Mouse (Mus musculus): ENCODE results near the gene Mtm1. TPM values are rescaled to one million over a fixed set of nuclear protein-coding genes. Genes with fewer than 3 reads are reported as not detected.
"Not testable (repeated sequence)": the region's sequence is repeated elsewhere in the genome, so short reads cannot be mapped to it uniquely, and the experiment has no call there.

Mtm1 gene
- polyA plus RNA-seq, 1 experiment from 2014 or later = 4.2 TPM

DNA sequence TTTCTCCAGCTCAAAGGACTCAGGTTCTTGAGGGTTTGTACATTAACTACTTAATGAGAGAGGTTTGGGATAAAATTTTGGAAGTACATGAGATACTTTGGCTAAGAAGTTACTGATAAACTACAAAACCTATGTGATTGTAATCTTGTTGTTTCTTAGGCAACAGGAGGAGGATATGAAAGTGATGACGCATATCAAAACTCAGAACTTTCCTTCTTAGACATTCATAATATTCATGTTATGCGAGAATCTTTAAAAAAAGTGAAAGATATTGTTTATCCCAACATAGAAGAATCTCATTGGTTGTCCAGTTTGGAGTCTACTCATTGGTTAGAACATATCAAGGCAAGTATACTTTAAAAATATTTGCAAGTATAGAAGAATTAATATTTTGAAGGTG, 85.4 kb downstream of the Mtm1 start:
- H3K27me3 ChIP-seq (ENCODE audit: control insufficient read depth, insufficient read depth, low read length) = no peaks in the 10 kb centered on the region
- no peak overlapping the region for H3K27ac ChIP-seq (ENCODE audit: low read depth, low read length)
- H3K9me3 ChIP-seq (replicated peaks; ENCODE audit: control insufficient read depth, low read length) = no peaks in the 10 kb centered on the region
- no peak overlapping the region for H3K4me3 ChIP-seq (ENCODE audit: low read depth, low read length)
- no peaks in the 10 kb centered on the region for H3K36me3 ChIP-seq (ENCODE audit: control insufficient read depth, insufficient read depth, low read length)
- H3K4me2 ChIP-seq = no peak overlapping the region
- 79% methylated on average over 2 of the region's 2 CpGs for WGBS (ENCODE audit: insufficient replicate concordance)
- ATAC-seq (replicated peaks; ENCODE audit: insufficient number of reproducible peaks, low FRiP score, low TSS enrichment) = no peak
- H3K4me1 ChIP-seq (ENCODE audit: control insufficient read depth, insufficient read depth, low read length) = no peaks in the 10 kb centered on the region
- H3K9ac ChIP-seq (ENCODE audit: low read depth, low read length) = no peak overlapping the region

GRCm38 (mm10) chrX:71302148-71302547, 91.6 kb downstream of the Mtm1 start:
- WGBS (ENCODE audit: insufficient replicate concordance) = 79% methylated on average over 5 of the region's 5 CpGs
- Histone ChIP-seq H3K36me3 (ENCODE audit: control insufficient read depth, insufficient read depth, low read length) (no peaks in the 10 kb centered on the region), H3K9ac (ENCODE audit: low read depth, low read length) (no peak overlapping the region), H3K27ac (ENCODE audit: low read depth, low read length) (no peak overlapping the region), H3K4me3 (ENCODE audit: low read depth, low read length) (no peak overlapping the region), H3K4me1 (ENCODE audit: control insufficient read depth, insufficient read depth, low read length) (no peaks in the 10 kb centered on the region), H3K9me3 (replicated peaks; ENCODE audit: control insufficient read depth, low read length) (no peaks in the 10 kb centered on the region), H3K27me3 (ENCODE audit: control insufficient read depth, insufficient read depth, low read length) (no peaks in the 10 kb centered on the region), H3K4me2 (no peak overlapping the region)
- ATAC-seq (replicated peaks; ENCODE audit: insufficient number of reproducible peaks, low FRiP score, low TSS enrichment) = no peak

- no peak overlapping the region for H3K9ac ChIP-seq (ENCODE audit: low read depth, low read length)
- WGBS (ENCODE audit: insufficient replicate concordance) = 32% methylated on average over 8 of the region's 8 CpGs
- H3K9me3 ChIP-seq (replicated peaks; ENCODE audit: control insufficient read depth, low read length) = no peaks in the 10 kb centered on the region
- H3K27ac ChIP-seq (ENCODE audit: low read depth, low read length) = no peak overlapping the region
- no peak overlapping the region for H3K4me2 ChIP-seq
- no peak overlapping the region for H3K4me3 ChIP-seq (ENCODE audit: low read depth, low read length)
- ATAC-seq (replicated peaks; ENCODE audit: insufficient number of reproducible peaks, low FRiP score, low TSS enrichment) = no peak
- no peaks in the 10 kb centered on the region for H3K4me1 ChIP-seq (ENCODE audit: control insufficient read depth, insufficient read depth, low read length)
- peaks cover 7% of the 10 kb centered on the region; the same call in 1 of the 2 replicates for H3K27me3 ChIP-seq (ENCODE audit: control insufficient read depth, insufficient read depth, low read length)
- no peaks in the 10 kb centered on the region for H3K36me3 ChIP-seq (ENCODE audit: control insufficient read depth, insufficient read depth, low read length)
Measured at GRCm38 (mm10) chrX:71311229-71311628, 100.7 kb downstream of the Mtm1 start.

DNA sequence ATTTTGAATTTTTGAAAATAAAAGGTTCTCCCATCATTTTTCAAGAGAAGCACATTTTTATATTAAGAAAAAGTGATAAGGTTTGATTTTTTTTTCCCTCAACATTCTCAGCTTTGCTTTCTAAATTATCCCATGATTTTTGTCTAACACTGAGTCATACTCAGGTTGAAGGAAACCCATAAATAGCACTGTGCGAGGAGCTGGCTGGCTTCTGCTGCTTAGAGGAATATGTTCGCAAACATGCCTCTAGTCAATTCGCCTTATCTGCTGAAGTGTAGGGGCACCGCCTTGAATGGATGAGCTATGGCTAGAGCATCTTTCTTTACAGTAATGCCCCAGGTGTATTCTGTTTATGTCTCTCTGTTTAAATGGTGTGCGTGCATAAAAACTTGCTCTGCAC, 103.8 kb downstream of the Mtm1 start:
- Histone ChIP-seq H3K9me3 (replicated peaks; ENCODE audit: control insufficient read depth, low read length) (no peaks in the 10 kb centered on the region), H3K27ac (ENCODE audit: low read depth, low read length) (no peak overlapping the region), H3K4me2 (no peak overlapping the region), H3K4me1 (ENCODE audit: control insufficient read depth, insufficient read depth, low read length) (no peaks in the 10 kb centered on the region), H3K4me3 (ENCODE audit: low read depth, low read length) (no peak overlapping the region), H3K9ac (ENCODE audit: low read depth, low read length) (no peak overlapping the region), H3K36me3 (ENCODE audit: control insufficient read depth, insufficient read depth, low read length) (no peaks in the 10 kb centered on the region), H3K27me3 (ENCODE audit: control insufficient read depth, insufficient read depth, low read length) (peaks cover 5% of the 10 kb centered on the region; the same call in 1 of the 2 replicates)
- WGBS (ENCODE audit: insufficient replicate concordance) = 69% methylated on average over 5 of the region's 5 CpGs
- no peak for ATAC-seq (replicated peaks; ENCODE audit: insufficient number of reproducible peaks, low FRiP score, low TSS enrichment)

DNA sequence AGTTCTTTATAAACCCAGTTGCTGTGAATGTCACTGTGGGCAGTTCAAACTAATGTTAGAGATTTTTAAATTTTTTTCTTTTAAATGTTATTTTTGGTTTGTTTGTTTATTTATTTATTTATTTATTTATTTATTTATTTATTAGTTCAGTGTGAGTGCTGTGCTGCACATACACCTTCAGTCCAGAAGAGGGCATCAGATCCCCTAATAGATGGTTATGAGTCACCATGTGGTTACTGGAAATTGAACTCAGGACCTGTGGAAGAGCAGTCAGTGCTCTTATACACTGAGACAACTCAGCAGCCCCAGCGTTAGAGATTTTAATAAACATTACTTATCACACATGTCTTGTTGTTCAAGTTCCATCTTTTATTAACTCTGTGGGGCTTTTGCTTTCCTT, 141.5 kb downstream of the Mtm1 start:
- ATAC-seq (replicated peaks; ENCODE audit: insufficient number of reproducible peaks, low FRiP score, low TSS enrichment) = no peak
- WGBS (ENCODE audit: insufficient replicate concordance) = 79% methylated on average over 1 of the region's 1 CpGs
- no peaks in the 10 kb centered on the region for H3K4me1 ChIP-seq (ENCODE audit: control insufficient read depth, insufficient read depth, low read length)
- H3K27me3 ChIP-seq (ENCODE audit: control insufficient read depth, insufficient read depth, low read length) = no peaks in the 10 kb centered on the region
- H3K9me3 ChIP-seq (replicated peaks; ENCODE audit: control insufficient read depth, low read length) = no peaks in the 10 kb centered on the region
- H3K4me2 ChIP-seq = no peak overlapping the region
- no peak overlapping the region for H3K27ac ChIP-seq (ENCODE audit: low read depth, low read length)
- no peak overlapping the region for H3K4me3 ChIP-seq (ENCODE audit: low read depth, low read length)
- no peaks in the 10 kb centered on the region for H3K36me3 ChIP-seq (ENCODE audit: control insufficient read depth, insufficient read depth, low read length)
- H3K9ac ChIP-seq (ENCODE audit: low read depth, low read length) = no peak overlapping the region

DNA sequence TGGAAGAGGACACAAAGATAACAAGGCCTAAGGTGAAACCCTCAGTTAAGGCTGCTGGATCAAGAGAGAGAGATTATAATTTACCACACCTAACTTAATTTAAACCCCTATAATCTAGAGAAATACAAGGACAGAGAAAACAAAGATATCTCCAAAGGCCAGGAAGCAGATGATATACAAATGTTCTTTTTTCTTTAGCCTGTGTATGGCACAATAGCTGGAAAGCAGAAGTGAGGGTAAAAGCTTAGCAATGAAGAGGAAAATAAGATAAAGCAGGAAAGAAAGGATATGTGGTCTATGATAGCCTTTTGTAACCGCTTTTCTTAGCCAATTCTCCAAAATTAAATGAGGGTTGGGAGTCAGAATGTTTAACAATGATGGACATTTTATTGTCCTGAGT, 144.8 kb downstream of the Mtm1 start:
- Histone ChIP-seq H3K27me3 (ENCODE audit: control insufficient read depth, insufficient read depth, low read length) (no peaks in the 10 kb centered on the region), H3K9me3 (replicated peaks; ENCODE audit: control insufficient read depth, low read length) (no peaks in the 10 kb centered on the region)
- WGBS (ENCODE audit: insufficient replicate concordance) = 38% methylated on average over 1 of the region's 1 CpGs

DNA sequence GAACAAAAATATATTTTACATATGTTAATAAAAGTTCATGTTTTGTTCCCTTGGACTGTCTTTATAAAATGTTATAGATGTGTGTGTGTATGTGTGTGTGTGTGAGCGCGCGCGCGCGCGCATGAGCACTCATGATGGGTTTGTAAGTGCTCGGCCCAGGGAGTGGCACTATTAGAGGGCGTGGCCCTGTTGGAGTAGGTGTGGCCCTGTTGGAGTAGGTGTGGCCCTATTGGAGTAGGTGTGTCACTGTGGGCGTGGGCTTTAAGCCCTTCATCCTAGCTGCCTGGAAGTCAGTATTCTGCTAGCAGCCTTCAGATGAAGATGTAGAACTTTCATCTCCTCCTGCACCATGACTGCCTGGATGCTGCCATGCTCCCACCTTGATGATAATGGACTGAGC, 151.2 kb downstream of the Mtm1 start:
- not testable (repeated sequence) for H3K27ac ChIP-seq (ENCODE audit: low read depth, low read length); H3K4me2 ChIP-seq; H3K27me3 ChIP-seq (ENCODE audit: control insufficient read depth, insufficient read depth, low read length); H3K36me3 ChIP-seq (ENCODE audit: control insufficient read depth, insufficient read depth, low read length); H3K4me1 ChIP-seq (ENCODE audit: control insufficient read depth, insufficient read depth, low read length); H3K9me3 ChIP-seq (replicated peaks; ENCODE audit: control insufficient read depth, low read length); H3K9ac ChIP-seq (ENCODE audit: low read depth, low read length); H3K4me3 ChIP-seq (ENCODE audit: low read depth, low read length); ATAC-seq (replicated peaks; ENCODE audit: insufficient number of reproducible peaks, low FRiP score, low TSS enrichment)
- WGBS (ENCODE audit: insufficient replicate concordance) = 80% methylated on average over 10 of the region's 10 CpGs

More for the DNA sequence above, 144.8 kb downstream of the Mtm1 start:
- Histone ChIP-seq H3K4me3 (ENCODE audit: low read depth, low read length) (no peak overlapping the region), H3K4me2 (no peak overlapping the region), H3K36me3 (ENCODE audit: control insufficient read depth, insufficient read depth, low read length) (no peaks in the 10 kb centered on the region), H3K9ac (ENCODE audit: low read depth, low read length) (no peak overlapping the region), H3K27ac (ENCODE audit: low read depth, low read length) (no peak overlapping the region), H3K4me1 (ENCODE audit: control insufficient read depth, insufficient read depth, low read length) (no peaks in the 10 kb centered on the region)
- ATAC-seq (replicated peaks; ENCODE audit: insufficient number of reproducible peaks, low FRiP score, low TSS enrichment) = no peak

- no peak for ATAC-seq (replicated peaks; ENCODE audit: insufficient number of reproducible peaks, low FRiP score, low TSS enrichment)
- Histone ChIP-seq H3K27ac (ENCODE audit: low read depth, low read length) (no peak overlapping the region), H3K36me3 (ENCODE audit: control insufficient read depth, insufficient read depth, low read length) (no peaks in the 10 kb centered on the region), H3K4me3 (ENCODE audit: low read depth, low read length) (peak overlapping the region; percentile 61), H3K9ac (ENCODE audit: low read depth, low read length) (peak overlapping the region; percentile 59; the same call in 1 of the 2 replicates), H3K4me2 (peak overlapping the region; percentile 66), H3K27me3 (ENCODE audit: control insufficient read depth, insufficient read depth, low read length) (no peaks in the 10 kb centered on the region), H3K4me1 (ENCODE audit: control insufficient read depth, insufficient read depth, low read length) (no peaks in the 10 kb centered on the region), H3K9me3 (replicated peaks; ENCODE audit: control insufficient read depth, low read length) (no peaks in the 10 kb centered on the region)
- WGBS (ENCODE audit: insufficient replicate concordance) = 61% methylated on average over 5 of the region's 5 CpGs
Measured at GRCm38 (mm10) chrX:71364062-71364461, 153.5 kb downstream of the Mtm1 start.

DNA sequence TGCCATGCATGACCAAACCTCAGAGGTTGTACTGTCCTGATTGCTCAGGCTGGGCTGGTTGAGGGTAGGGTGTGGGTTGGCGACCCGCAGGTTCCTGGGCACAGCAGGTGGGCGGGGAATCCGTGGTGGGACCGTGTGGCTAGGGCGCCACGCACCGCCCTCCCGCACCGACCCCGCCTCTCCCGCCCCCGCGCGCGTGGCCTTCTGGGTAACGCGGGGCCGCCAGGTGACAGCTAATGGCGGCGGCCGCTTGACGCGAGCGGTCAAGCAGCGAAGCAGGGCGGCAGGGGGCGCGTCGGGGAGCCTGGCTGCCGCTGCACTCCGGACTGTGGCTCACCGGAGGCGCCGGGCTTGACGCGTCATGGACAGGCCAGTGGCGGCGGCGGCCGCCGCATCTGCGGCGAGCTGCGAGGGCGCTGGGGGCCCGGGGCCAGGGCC, 154.0 kb downstream of the Mtm1 start, which contains the start of gene Mtmr1:
TSS of gene Mtmr1 (plus strand) at position 207 of the 438 bp plus-strand sequence.
- H3K27ac ChIP-seq (ENCODE audit: low read depth, low read length) = peak within 1 kb of the TSS; percentile 76

More for the DNA sequence above, 154.0 kb downstream of the Mtm1 start, which contains the start of gene Mtmr1:
- WGBS (ENCODE audit: insufficient replicate concordance) = 10% methylated on average over 20 of the region's 47 CpGs
- peak; percentile 88 for ATAC-seq (replicated peaks; ENCODE audit: insufficient number of reproducible peaks, low FRiP score, low TSS enrichment)
- H3K4me2 ChIP-seq = peak within 1 kb of the TSS; percentile 66
- no peaks in the 10 kb centered on the region for H3K27me3 ChIP-seq (ENCODE audit: control insufficient read depth, insufficient read depth, low read length)
- H3K4me1 ChIP-seq (ENCODE audit: control insufficient read depth, insufficient read depth, low read length) = no peaks in the 10 kb centered on the region
- peak within 1 kb of the TSS; percentile 74 for H3K9ac ChIP-seq (ENCODE audit: low read depth, low read length)
- H3K4me3 ChIP-seq (ENCODE audit: low read depth, low read length) = peak within 1 kb of the TSS; percentile 61
- no peaks in the 10 kb centered on the region for H3K9me3 ChIP-seq (replicated peaks; ENCODE audit: control insufficient read depth, low read length)
- no peaks in the 10 kb centered on the region for H3K36me3 ChIP-seq (ENCODE audit: control insufficient read depth, insufficient read depth, low read length)
